Mouse (Mus musculus): ENCODE results near the gene Ttc38. TPM values are rescaled to one million over a fixed set of nuclear protein-coding genes. Genes with fewer than 3 reads are reported as not detected.
A peak's percentile ranks its signal among the peaks of the same experiment; 100 is the strongest.

The Ttc38 gene
- total and polyA plus RNA-seq, 2 experiments from 2014 or later: 2.0 to 5.4 TPM

- Histone ChIP-seq H3K4me2 (ENCODE audit: low read depth, low read length) (peak within 1 kb of the TSS; percentile 88), H3K4me1 (ENCODE audit: insufficient read depth, low read length) (no peaks in the 10 kb centered on the region), H3K9ac (replicated peaks; ENCODE audit: low read length) (peak within 1 kb of the TSS; percentile 67), H3K9me3 (ENCODE audit: low read length) (0 out of 2 replicates have a peak, but pooled peaks cover 6% of the 10 kb centered on the region), H3K27me3 (ENCODE audit: insufficient read depth, low read length) (no peaks in the 10 kb centered on the region; the same call in 1 of the 2 replicates), H3K4me3 (ENCODE audit: low read length) (peak within 1 kb of the TSS; percentile 44), H3K27ac (peak within 1 kb of the TSS; percentile 11; the same call in 1 of the 2 replicates), H3K36me3 (ENCODE audit: insufficient read depth, low read length) (no peaks in the 10 kb centered on the region)
- WGBS: 2% methylated on average over 47 of the region's 65 CpGs
- DNase-seq (ENCODE audit: low spot score) (peak; percentile 39), ATAC-seq (peak; percentile 81)
- TF ChIP-seq CTCF (IDR thresholded peaks at IDR 0.05; ENCODE audit: low read depth): no peak
Measured at GRCm38 (mm10) chr15:85821203-85822010, 10.7 kb upstream of the Ttc38 start, which contains the start of gene Pkdrej. TSS of gene Pkdrej (minus strand) at chr15:85821734.

GRCm38 (mm10) chr15:85822011-85822359, 10.1 kb upstream of the Ttc38 start:
- TF ChIP-seq CTCF (IDR thresholded peaks at IDR 0.05; ENCODE audit: low read depth): peak; percentile 37
- Histone ChIP-seq H3K4me2 (ENCODE audit: low read depth, low read length) (peak overlapping the region; percentile 88), H3K4me1 (ENCODE audit: insufficient read depth, low read length) (no peaks in the 10 kb centered on the region), H3K4me3 (ENCODE audit: low read length) (peak overlapping the region; percentile 44), H3K27ac (0 out of 2 replicates have a peak overlapping the region, but pooled peaks have one; percentile 11), H3K9me3 (ENCODE audit: low read length) (0 out of 2 replicates have a peak, but pooled peaks cover 6% of the 10 kb centered on the region), H3K27me3 (ENCODE audit: insufficient read depth, low read length) (no peaks in the 10 kb centered on the region; the same call in 1 of the 2 replicates), H3K36me3 (ENCODE audit: insufficient read depth, low read length) (no peaks in the 10 kb centered on the region), H3K9ac (replicated peaks; ENCODE audit: low read length) (peak overlapping the region; percentile 67)
- 13% methylated on average over 4 of the region's 4 CpGs for WGBS
- peak; percentile 35; the same call in 1 of the 2 replicates for ATAC-seq
- peak; percentile 27 for DNase-seq (ENCODE audit: low spot score)

- H3K27me3 ChIP-seq (ENCODE audit: insufficient read depth, low read length): no peaks in the 10 kb centered on the region
- H3K9me3 ChIP-seq (ENCODE audit: low read length): no peaks in the 10 kb centered on the region
- ATAC-seq: no peak
- no peak overlapping the region for H3K4me3 ChIP-seq (ENCODE audit: low read length)
- H3K9ac ChIP-seq (replicated peaks; ENCODE audit: low read length): no peak overlapping the region
- no peaks in the 10 kb centered on the region for H3K36me3 ChIP-seq (ENCODE audit: insufficient read depth, low read length)
- H3K4me2 ChIP-seq (ENCODE audit: low read depth, low read length): no peak overlapping the region
- no peak for TF ChIP-seq CTCF (IDR thresholded peaks at IDR 0.05; ENCODE audit: low read depth)
- 73% methylated on average over 5 of the region's 5 CpGs for WGBS
- no peak for DNase-seq (ENCODE audit: low spot score)
- H3K27ac ChIP-seq: no peak overlapping the region
- H3K4me1 ChIP-seq (ENCODE audit: insufficient read depth, low read length): peaks cover 4% of the 10 kb centered on the region; the same call in 1 of the 2 replicates
Measured at GRCm38 (mm10) chr15:85826676-85827075, 5.4 kb upstream of the Ttc38 start.

GRCm38 (mm10) chr15:85828071-85828470, 4.0 kb upstream of the Ttc38 start:
- ATAC-seq: no peak
- no peak for TF ChIP-seq CTCF (IDR thresholded peaks at IDR 0.05; ENCODE audit: low read depth)
- 83% methylated on average over 4 of the region's 4 CpGs for WGBS
- DNase-seq (ENCODE audit: low spot score): no peak
- Histone ChIP-seq H3K36me3 (ENCODE audit: insufficient read depth, low read length) (no peaks in the 10 kb centered on the region), H3K27me3 (ENCODE audit: insufficient read depth, low read length) (no peaks in the 10 kb centered on the region), H3K4me3 (ENCODE audit: low read length) (no peak overlapping the region), H3K4me2 (ENCODE audit: low read depth, low read length) (no peak overlapping the region), H3K9ac (replicated peaks; ENCODE audit: low read length) (no peak overlapping the region), H3K9me3 (ENCODE audit: low read length) (no peaks in the 10 kb centered on the region), H3K27ac (no peak overlapping the region), H3K4me1 (ENCODE audit: insufficient read depth, low read length) (peaks cover 7% of the 10 kb centered on the region; the same call in 1 of the 2 replicates)

- Histone ChIP-seq H3K4me3 (ENCODE audit: low read length) (no peak overlapping the region), H3K36me3 (ENCODE audit: insufficient read depth, low read length) (no peaks in the 10 kb centered on the region), H3K27ac (no peak overlapping the region), H3K9me3 (ENCODE audit: low read length) (no peaks in the 10 kb centered on the region), H3K4me2 (ENCODE audit: low read depth, low read length) (no peak overlapping the region), H3K9ac (replicated peaks; ENCODE audit: low read length) (no peak overlapping the region), H3K27me3 (ENCODE audit: insufficient read depth, low read length) (no peaks in the 10 kb centered on the region), H3K4me1 (ENCODE audit: insufficient read depth, low read length) (peaks cover 7% of the 10 kb centered on the region; the same call in 1 of the 2 replicates)
- TF ChIP-seq CTCF (IDR thresholded peaks at IDR 0.05; ENCODE audit: low read depth): no peak
- DNase-seq (ENCODE audit: low spot score) (no peak), ATAC-seq (no peak)
- WGBS: 71% methylated on average over 5 of the region's 5 CpGs
Measured at GRCm38 (mm10) chr15:85829470-85829869, 2.6 kb upstream of the Ttc38 start.

- DNase-seq (ENCODE audit: low spot score) (no peak), ATAC-seq (no peak)
- TF ChIP-seq CTCF (IDR thresholded peaks at IDR 0.05; ENCODE audit: low read depth): no peak
- Histone ChIP-seq H3K4me3 (ENCODE audit: low read length) (peak overlapping the region; percentile 44), H3K9me3 (ENCODE audit: low read length) (no peaks in the 10 kb centered on the region), H3K4me2 (ENCODE audit: low read depth, low read length) (peak overlapping the region; percentile 76), H3K27me3 (ENCODE audit: insufficient read depth, low read length) (no peaks in the 10 kb centered on the region), H3K27ac (no peak overlapping the region), H3K9ac (replicated peaks; ENCODE audit: low read length) (peak overlapping the region; percentile 45), H3K36me3 (ENCODE audit: insufficient read depth, low read length) (no peaks in the 10 kb centered on the region), H3K4me1 (ENCODE audit: insufficient read depth, low read length) (peaks cover 7% of the 10 kb centered on the region; the same call in 1 of the 2 replicates)
- 58% methylated on average over 8 of the region's 8 CpGs for WGBS
Measured at GRCm38 (mm10) chr15:85832599-85832998, 493 bp downstream of the Ttc38 start.

- Histone ChIP-seq H3K4me2 (ENCODE audit: low read depth, low read length) (no peak overlapping the region), H3K36me3 (ENCODE audit: insufficient read depth, low read length) (no peaks in the 10 kb centered on the region), H3K4me1 (ENCODE audit: insufficient read depth, low read length) (peaks cover 7% of the 10 kb centered on the region; the same call in 1 of the 2 replicates), H3K27me3 (ENCODE audit: insufficient read depth, low read length) (no peaks in the 10 kb centered on the region), H3K9me3 (ENCODE audit: low read length) (no peaks in the 10 kb centered on the region), H3K27ac (no peak overlapping the region), H3K4me3 (ENCODE audit: low read length) (no peak overlapping the region), H3K9ac (replicated peaks; ENCODE audit: low read length) (no peak overlapping the region)
- WGBS: 65% methylated on average over 3 of the region's 3 CpGs
- DNase-seq (ENCODE audit: low spot score) (no peak), ATAC-seq (no peak)
- peak; percentile 30 for TF ChIP-seq CTCF (IDR thresholded peaks at IDR 0.05; ENCODE audit: low read depth)
Measured at GRCm38 (mm10) chr15:85835335-85835734, 3.2 kb downstream of the Ttc38 start.
